Mouse (Mus musculus): Measurements from ENCODE around the gene Odam.

Odam gene

DNA sequence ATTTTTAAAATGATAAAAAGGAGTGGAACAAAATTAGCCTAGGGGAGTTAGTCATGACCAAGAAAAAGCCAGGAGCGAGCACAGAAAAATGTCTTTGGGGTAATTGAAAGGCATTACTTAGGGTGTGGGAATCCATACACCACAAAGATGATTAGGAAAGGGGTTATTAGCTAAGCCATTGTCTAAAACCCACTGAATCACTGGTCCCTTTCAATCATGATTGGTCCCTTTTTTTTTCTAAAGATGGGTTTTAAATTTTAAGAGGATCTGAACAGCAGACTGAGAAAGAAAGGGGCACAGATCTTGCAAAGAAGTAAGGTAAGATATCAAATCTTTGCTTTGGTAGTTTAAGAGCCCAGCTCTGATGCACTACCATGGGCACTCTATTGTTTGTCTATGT, at the start of gene Odam:
Odam (plus strand) TSS at position 301 of the 400 bp plus-strand sequence.
- DNase-seq = no peak

GRCm38 (mm10) chr5:87855136-87855716, 29.6 kb upstream of the Odam start:
- DNase-seq = no peak

DNA sequence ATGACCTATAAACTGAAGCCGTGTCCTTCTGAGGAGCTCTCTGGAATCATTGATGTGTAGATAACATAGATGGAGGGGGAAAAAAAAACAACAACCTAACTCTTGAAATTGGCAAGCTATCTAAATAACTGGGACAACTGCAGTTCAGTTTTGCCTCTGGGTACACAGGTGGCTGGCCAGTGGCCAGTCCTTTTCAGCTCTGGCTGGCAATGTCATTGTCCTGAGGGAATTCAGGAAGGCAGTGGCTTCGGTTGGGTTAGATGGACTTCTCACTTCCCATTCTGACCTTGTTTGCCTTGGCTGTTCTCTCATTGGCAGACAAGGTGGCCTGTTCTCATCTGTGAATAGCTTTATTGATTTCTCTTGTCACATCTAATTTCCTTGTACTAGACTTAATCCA, 14.7 kb upstream of the Odam start:
- no peak for DNase-seq

DNA sequence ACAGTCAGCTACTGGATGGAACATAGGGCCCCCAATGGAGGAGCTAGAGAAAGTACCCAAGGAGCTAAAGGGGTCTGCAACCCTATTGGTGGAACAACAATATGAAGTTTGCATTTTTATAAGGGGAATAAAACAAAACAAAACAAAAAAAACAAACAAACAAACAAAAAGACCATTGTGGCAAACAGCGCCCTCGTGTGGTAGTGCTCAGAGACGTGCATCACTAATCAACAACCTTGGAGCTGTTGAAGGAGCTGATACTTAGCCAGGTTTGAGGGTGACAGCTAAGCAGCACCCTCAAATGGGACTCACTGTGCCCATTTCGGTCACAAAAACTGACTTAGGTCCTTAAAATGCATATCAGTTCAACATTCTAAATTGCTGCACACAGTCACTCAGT, 13.4 kb upstream of the Odam start:
- DNase-seq = no peak

DNA sequence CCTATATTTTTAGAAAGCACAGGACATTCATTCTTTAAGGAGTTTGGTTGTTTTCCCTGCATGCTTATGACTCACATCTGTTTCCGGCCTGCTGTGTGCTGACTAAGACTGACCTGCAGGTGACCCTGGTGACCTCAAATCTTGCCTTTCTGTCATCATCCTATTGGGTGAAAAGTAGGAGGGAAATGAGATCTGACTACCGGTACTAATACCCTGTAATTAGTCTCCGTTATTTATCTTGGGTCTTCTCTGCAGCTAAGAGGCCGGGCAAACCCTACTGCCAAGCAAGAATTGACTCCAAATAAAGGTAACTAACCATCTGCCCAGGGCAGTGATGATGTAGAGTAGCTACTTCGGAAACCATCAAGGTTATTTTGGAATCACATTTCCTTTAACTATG, 40.5 kb downstream of the Odam start, which contains the start of gene Csn3:
Csn3 (plus strand) TSS at position 208 of the 400 bp plus-strand sequence.
- DNase-seq = no peak

GRCm38 (mm10) chr5:87931603-87932002, 46.8 kb downstream of the Odam start:
- DNase-seq = no peak

GRCm38 (mm10) chr5:87940752-87941151, 55.9 kb downstream of the Odam start:
- no peak for DNase-seq

- DNase-seq = no peak
Measured at GRCm38 (mm10) chr5:87942515-87942914, 57.7 kb downstream of the Odam start.
